In the genomic region with DNA sequence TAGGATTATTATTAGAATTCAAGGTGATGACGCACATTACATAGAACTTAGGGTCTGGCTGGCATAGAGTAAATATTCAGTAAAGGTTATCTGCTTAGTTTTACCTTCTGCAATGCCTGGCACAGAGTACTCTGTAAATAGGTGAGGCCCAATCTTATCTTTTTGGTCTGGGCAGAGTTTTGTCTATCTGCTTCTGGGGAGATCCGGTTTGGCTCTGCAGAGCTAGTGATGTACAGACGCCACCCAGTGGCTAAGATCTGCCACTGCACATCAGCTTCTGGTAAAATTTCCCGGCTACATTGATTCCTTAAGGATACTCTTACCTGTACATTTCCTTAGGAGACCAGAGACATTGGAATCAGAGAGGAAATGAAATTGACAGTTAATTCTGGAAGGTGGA, we compare ENCODE assay signal across 9 mouse cellular contexts. TPM values are rescaled to one million over a fixed set of nuclear protein-coding genes. Genes with fewer than 3 reads are reported as not detected.
A peak's percentile ranks its signal among the peaks of the same experiment; 100 is the strongest.
DNase-seq lines count a peak whose midpoint lies in the region; ATAC-seq and TF ChIP-seq lines count a peak whose summit lies in the region.
"Had no signal": no experiment of that assay in that cellular context is flagged by ENCODE, and none has a peak within 500 bp of the region (broad histone marks: within the 10 kb centered on the region; RNA-seq: fewer than 3 reads in every experiment).

No protein-coding gene starts in this region.

- DNase-seq in forebrain, embryonic 14.5 days (ENCODE audit: low spot score) = peak; percentile 72
- peak; percentile 59 for DNase-seq in urinary bladder, postnatal 14 days (ENCODE audit: low spot score)
- DNase-seq in urinary bladder, adult 2 months (ENCODE audit: low spot score) = no peak
- peak; percentile 30 to 33 for DNase-seq in cerebellum, postnatal 36 days
- DNase-seq in kidney, postnatal 0 days (ENCODE audit: low spot score) = peak; percentile 60
- DNase-seq in liver, embryonic 14.5 days (ENCODE audit: low read depth in 3 of 3, low spot score in 3 of 3) = no peak
- DNase-seq in skeletal muscle tissue, adult 2 months (ENCODE audit: low read depth, low spot score) = peak; percentile 6

- H3K4me2 ChIP-seq in forebrain, embryonic 14.5 days (ENCODE audit: low read length) = no peak overlapping the region
- H3K4me2 ChIP-seq in forebrain, embryonic 13.5 days = no peak overlapping the region
- H3K4me2 ChIP-seq in kidney, postnatal 0 days (ENCODE audit: low read length) = no peak overlapping the region
- no peak overlapping the region for H3K4me2 ChIP-seq in liver, embryonic 14.5 days (ENCODE audit: low read depth)
- H3K4me2 ChIP-seq: lung, embryonic 15.5 days had no signal

- no peaks in the 10 kb centered on the region for H3K9me3 ChIP-seq in forebrain, embryonic 14.5 days (replicated peaks; ENCODE audit: control insufficient read depth, low read length)
- H3K9me3 ChIP-seq in forebrain, embryonic 13.5 days (replicated peaks) = no peaks in the 10 kb centered on the region
- H3K9me3 ChIP-seq in kidney, postnatal 0 days (replicated peaks; ENCODE audit: low read length) = no peaks in the 10 kb centered on the region
- H3K9me3 ChIP-seq in liver, embryonic 14.5 days (ENCODE audit: control insufficient read depth, low read length) = no peaks in the 10 kb centered on the region
- H3K9me3 ChIP-seq: lung, embryonic 15.5 days had no signal

- TF ChIP-seq CTCF in kidney, postnatal 0 days (IDR thresholded peaks at IDR 0.05; ENCODE audit: low read depth) = peak; percentile 78
- TF ChIP-seq CTCF in liver, embryonic 14.5 days (IDR thresholded peaks at IDR 0.05; ENCODE audit: low read depth) = peak; percentile 71

- 24% methylated on average over 4 of the region's 4 CpGs for WGBS in forebrain, embryonic 14.5 days
- 25% methylated on average over 4 of the region's 4 CpGs for WGBS in forebrain, embryonic 13.5 days
- WGBS in kidney, postnatal 0 days = 28% methylated on average over 4 of the region's 4 CpGs
- WGBS in liver, embryonic 14.5 days (ENCODE audit: insufficient replicate concordance) = 19% methylated on average over 4 of the region's 4 CpGs

- no peak overlapping the region for H3K27ac ChIP-seq in forebrain, embryonic 14.5 days (ENCODE audit: low read depth, low read length)
- no peak overlapping the region for H3K27ac ChIP-seq in forebrain, embryonic 13.5 days
- no peak overlapping the region for H3K27ac ChIP-seq in kidney, postnatal 0 days
- no peak overlapping the region for H3K27ac ChIP-seq in liver, embryonic 14.5 days
- H3K27ac ChIP-seq: lung, embryonic 15.5 days had no signal

- no peaks in the 10 kb centered on the region for H3K36me3 ChIP-seq in forebrain, embryonic 14.5 days (ENCODE audit: control insufficient read depth, insufficient read depth, low read length)
- no peaks in the 10 kb centered on the region for H3K36me3 ChIP-seq in forebrain, embryonic 13.5 days (ENCODE audit: poor library complexity, severe bottlenecking)
- H3K36me3 ChIP-seq in kidney, postnatal 0 days (ENCODE audit: insufficient read depth, low read length) = no peaks in the 10 kb centered on the region
- H3K36me3 ChIP-seq in liver, embryonic 14.5 days (replicated peaks; ENCODE audit: control insufficient read depth, insufficient read depth, low read depth) = no peaks in the 10 kb centered on the region
- H3K36me3 ChIP-seq: lung, embryonic 15.5 days had no signal

- no peak overlapping the region for H3K4me3 ChIP-seq in forebrain, embryonic 14.5 days (ENCODE audit: low read depth, low read length)
- no peak overlapping the region for H3K4me3 ChIP-seq in forebrain, embryonic 13.5 days
- H3K4me3 ChIP-seq in kidney, postnatal 0 days (replicated peaks; ENCODE audit: low read depth, low read length) = no peak overlapping the region
- no peak overlapping the region for H3K4me3 ChIP-seq in liver, embryonic 14.5 days (ENCODE audit: insufficient read depth in 1 of 2, low read depth in 2 of 2, low read length in 2 of 2)
- H3K4me3 ChIP-seq: lung, embryonic 15.5 days had no signal

- H3K9ac ChIP-seq in forebrain, embryonic 14.5 days (ENCODE audit: low read length) = no peak overlapping the region
- H3K9ac ChIP-seq in forebrain, embryonic 13.5 days = no peak overlapping the region
- no peak overlapping the region for H3K9ac ChIP-seq in kidney, postnatal 0 days (ENCODE audit: low read depth, low read length)
- H3K9ac ChIP-seq in liver, embryonic 14.5 days (replicated peaks) = no peak overlapping the region
- H3K9ac ChIP-seq: lung, embryonic 15.5 days had no signal

- no peak for TF ChIP-seq EP300 in liver, embryonic 14.5 days (IDR thresholded peaks at IDR 0.05; ENCODE audit: low read depth)

- no peaks in the 10 kb centered on the region for H3K27me3 ChIP-seq in forebrain, embryonic 14.5 days (replicated peaks; ENCODE audit: control insufficient read depth, insufficient read depth, low read length)
- no peaks in the 10 kb centered on the region for H3K27me3 ChIP-seq in forebrain, embryonic 13.5 days
- no peaks in the 10 kb centered on the region for H3K27me3 ChIP-seq in kidney, postnatal 0 days (ENCODE audit: insufficient read depth, low read length)
- no peaks in the 10 kb centered on the region for H3K27me3 ChIP-seq in liver, embryonic 14.5 days (ENCODE audit: control insufficient read depth, insufficient read depth, low read length)
- H3K27me3 ChIP-seq: lung, embryonic 15.5 days had no signal

- no peaks in the 10 kb centered on the region; the same call in 1 of the 2 replicates for H3K4me1 ChIP-seq in forebrain, embryonic 14.5 days (ENCODE audit: control insufficient read depth, insufficient read depth, low read length)
- H3K4me1 ChIP-seq in forebrain, embryonic 13.5 days = peaks cover 7% of the 10 kb centered on the region
- no peaks in the 10 kb centered on the region for H3K4me1 ChIP-seq in kidney, postnatal 0 days (replicated peaks; ENCODE audit: insufficient read depth, low read length)
- peaks cover 0 to 2% of the 10 kb centered on the region in 2 experiments; a peak in 1 of 4 replicates for H3K4me1 ChIP-seq in liver, embryonic 14.5 days (replicated peaks; ENCODE audit: control insufficient read depth in 2 of 2, insufficient read depth in 2 of 2, low read length in 1 of 2)
- H3K4me1 ChIP-seq: lung, embryonic 15.5 days had no signal

- no peak for ATAC-seq in forebrain, embryonic 14.5 days
- ATAC-seq in forebrain, embryonic 13.5 days = no peak
- no peak for ATAC-seq in kidney, postnatal 0 days (replicated peaks; ENCODE audit: low FRiP score, low read depth)
- no peak for ATAC-seq in liver, embryonic 14.5 days (ENCODE audit: insufficient read depth)

RNA-seq across cellular contexts. Expression of a gene that starts 35.0 kb away (rescaled TPM):
- not detected in 2 replicates for polyA plus RNA-seq in forebrain, embryonic 14.5 days (2014; fragmentation: Nextera tagmentation; extraction: Ambion mirVana)
- polyA plus RNA-seq in forebrain, embryonic 13.5 days (2015; fragmentation: Nextera tagmentation; extraction: Ambion mirVana) = not detected in 2 replicates
- polyA plus RNA-seq in urinary bladder, adult 2 months (2012; rRNA removed) = 0.19 and 0.29 TPM in 2 replicates
- not detected in 2 replicates for polyA plus RNA-seq in kidney, postnatal 0 days (2015; fragmentation: Nextera tagmentation; extraction: Ambion mirVana)
- 0.05 and 0.07 TPM in 2 replicates for polyA plus RNA-seq in liver, embryonic 14.5 days (2012; rRNA removed)
- not detected in 2 replicates for polyA plus RNA-seq in liver, embryonic 14.5 days (2014; fragmentation: Nextera tagmentation; extraction: Ambion mirVana)
- polyA plus RNA-seq: lung, embryonic 15.5 days had no signal

RNA-seq across cellular contexts. Expression of a gene that starts 43.1 kb away (rescaled TPM):
- 31.9 and 44.1 TPM in 2 replicates for polyA plus RNA-seq in forebrain, embryonic 14.5 days (2014; fragmentation: Nextera tagmentation; extraction: Ambion mirVana)
- 35.4 and 40.8 TPM in 2 replicates for polyA plus RNA-seq in forebrain, embryonic 13.5 days (2015; fragmentation: Nextera tagmentation; extraction: Ambion mirVana)
- polyA plus RNA-seq in urinary bladder, adult 2 months (2012; rRNA removed) = 23.8 and 25.3 TPM in 2 replicates
- 34.6 and 39.0 TPM in 2 replicates for polyA plus RNA-seq in kidney, postnatal 0 days (2015; fragmentation: Nextera tagmentation; extraction: Ambion mirVana)
- polyA plus RNA-seq in liver, embryonic 14.5 days (2012; rRNA removed) = 4.1 and 8.3 TPM in 2 replicates
- 18.7 and 20.6 TPM in 2 replicates for polyA plus RNA-seq in liver, embryonic 14.5 days (2014; fragmentation: Nextera tagmentation; extraction: Ambion mirVana)

Comparison
In these comparisons a context has a peak if more than half of its experiments do, and no peak if none do; other contexts are left out.
1. DNase-seq: peak in forebrain, embryonic 14.5 days (single experiment), urinary bladder, postnatal 14 days (single experiment), cerebellum, postnatal 36 days (2 of 2), kidney, postnatal 0 days (single experiment) and skeletal muscle tissue, adult 2 months (single experiment); none in urinary bladder, adult 2 months (single experiment) and liver, embryonic 14.5 days (0 of 3).